ENCODE assay signal across 30 mouse cellular contexts in the genomic region with DNA sequence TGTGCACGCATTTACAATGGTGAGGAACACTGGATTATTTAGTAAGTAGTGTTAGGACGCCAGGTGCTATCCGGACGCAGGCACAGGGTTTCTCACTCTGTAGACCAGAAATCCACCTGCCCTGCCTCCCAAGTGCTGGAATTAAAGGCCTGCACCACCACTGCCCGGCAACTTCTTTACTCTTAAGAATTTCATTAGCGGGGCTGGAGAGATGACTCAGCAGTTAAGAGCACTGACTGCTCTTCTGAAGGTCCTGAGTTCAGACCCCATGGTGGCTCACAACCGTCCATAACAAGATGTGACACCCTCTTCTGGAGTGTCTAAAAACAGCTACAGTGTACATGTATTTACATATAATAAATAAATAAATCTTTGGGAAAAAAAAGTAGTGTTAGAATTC. TPM values are rescaled to one million over a fixed set of nuclear protein-coding genes. Genes with fewer than 3 reads are reported as not detected.
"Had no signal": no experiment of that assay in that cellular context is flagged by ENCODE, and none has a peak within 500 bp of the region (broad histone marks: within the 10 kb centered on the region; RNA-seq: fewer than 3 reads in every experiment).

No protein-coding gene starts in this region.

RNA-seq across cellular contexts. Expression of a gene that starts 16.1 kb away (rescaled TPM):
- total RNA-seq: gastrocnemius, adult 18-20 months; gastrocnemius, adult 8-10 months; gastrocnemius, postnatal 14 days; gastrocnemius, postnatal 36 days; heart, adult 2 months; heart, postnatal 14 days; heart, postnatal 36 days; hematopoietic stem cell, adult 5-6 weeks; layer of hippocampus, adult 18-20 months; left cerebral cortex, adult 18-20 months; left cerebral cortex, postnatal 25 days; liver, adult 2 months had no signal
- polyA plus RNA-seq: heart, adult 2 months; heart, embryonic 11.5 days; heart, embryonic 13.5 days; heart, embryonic 15.5 days; heart, postnatal 0 days; hindbrain, embryonic 11.5 days; hindbrain, embryonic 13.5 days; hindbrain, embryonic 15.5 days; hindbrain, postnatal 0 days; intestine, embryonic 14.5 days; intestine, embryonic 16.5 days; kidney, embryonic 15.5 days; kidney, postnatal 0 days; large intestine, adult 2 months; limb, embryonic 11.5 days; limb, embryonic 13.5 days; limb, embryonic 15.5 days; liver, adult 2 months; liver, embryonic 12.5 days; liver, embryonic 14.5 days had no signal
